Mouse (Mus musculus) activated CD4-positive, CD25-positive, alpha-beta regulatory T cell (primary cell): Measurements from ENCODE around the gene Gm10057. TPM values are rescaled to one million over a fixed set of nuclear protein-coding genes. Genes with fewer than 3 reads are reported as not detected.

Experiments used
- polyA plus RNA-seq, 2 experiments: library from polyadenylated mRNA; unstranded; fragments of 100-300 nt; shearing (Covaris generic); gene quantifications; one replicate each; pipeline ENCODE4 v1.2.1; 2017

Gene Gm10057
- polyA plus RNA-seq, result not detected

DNA sequence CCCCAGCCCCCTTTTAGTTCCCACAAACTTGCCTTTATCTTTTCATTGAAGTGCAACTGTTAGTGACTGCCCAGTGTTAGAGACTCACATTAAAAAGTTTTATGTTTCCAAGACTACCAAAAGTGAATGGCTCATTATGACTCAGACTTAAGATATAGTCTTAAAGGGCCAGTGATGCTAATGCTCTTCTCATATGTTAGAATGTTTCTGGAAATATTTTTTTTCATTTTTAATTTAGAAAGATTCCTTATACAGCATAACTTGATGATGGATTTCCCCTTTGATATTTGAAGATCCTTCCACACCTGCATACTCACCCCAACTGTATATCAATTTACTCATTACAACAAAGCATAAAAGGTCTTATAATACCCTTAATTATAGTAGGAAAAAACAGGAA lies at the start of gene Gm10057:
Gene Gm10057, minus strand, starts transcription at position 101 of the 400 bp plus-strand sequence.

DNA sequence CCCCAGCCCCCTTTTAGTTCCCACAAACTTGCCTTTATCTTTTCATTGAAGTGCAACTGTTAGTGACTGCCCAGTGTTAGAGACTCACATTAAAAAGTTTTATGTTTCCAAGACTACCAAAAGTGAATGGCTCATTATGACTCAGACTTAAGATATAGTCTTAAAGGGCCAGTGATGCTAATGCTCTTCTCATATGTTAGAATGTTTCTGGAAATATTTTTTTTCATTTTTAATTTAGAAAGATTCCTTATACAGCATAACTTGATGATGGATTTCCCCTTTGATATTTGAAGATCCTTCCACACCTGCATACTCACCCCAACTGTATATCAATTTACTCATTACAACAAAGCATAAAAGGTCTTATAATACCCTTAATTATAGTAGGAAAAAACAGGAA lies 21.1 kb downstream of the Gm10057 start, which contains the start of gene 4921511M17Rik:
Gene 4921511M17Rik, minus strand, starts transcription at position 101 of the 400 bp plus-strand sequence.

DNA sequence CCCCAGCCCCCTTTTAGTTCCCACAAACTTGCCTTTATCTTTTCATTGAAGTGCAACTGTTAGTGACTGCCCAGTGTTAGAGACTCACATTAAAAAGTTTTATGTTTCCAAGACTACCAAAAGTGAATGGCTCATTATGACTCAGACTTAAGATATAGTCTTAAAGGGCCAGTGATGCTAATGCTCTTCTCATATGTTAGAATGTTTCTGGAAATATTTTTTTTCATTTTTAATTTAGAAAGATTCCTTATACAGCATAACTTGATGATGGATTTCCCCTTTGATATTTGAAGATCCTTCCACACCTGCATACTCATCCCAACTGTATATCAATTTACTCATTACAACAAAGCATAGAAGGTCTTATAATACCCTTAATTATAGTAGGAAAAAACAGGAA lies 42.3 kb downstream of the Gm10057 start, which contains the start of gene Samt1:
Gene Samt1, minus strand, starts transcription at position 101 of the 400 bp plus-strand sequence.

Other genes with a start within 250 kb of the Gm10057 start
- gene Spin2c, start 222.8 kb downstream of the Gm10057 start, polyA plus RNA-seq, result 10 to 100 TPM; 12.5 to 17.1 TPM
- gene Samt1, start 42.4 kb downstream of the Gm10057 start, polyA plus RNA-seq, result not detected
- not detected for gene 4921511M17Rik, start 21.2 kb downstream of the Gm10057 start, polyA plus RNA-seq
- gene Gm15140, start 65.6 kb upstream of the Gm10057 start, polyA plus RNA-seq, result not detected